Mouse (Mus musculus) forebrain, embryonic 11.5 days (tissue): ENCODE data around the gene Shpk. TPM values are rescaled to one million over a fixed set of nuclear protein-coding genes. Genes with fewer than 3 reads are reported as not detected.

Experiments
- ATAC-seq: fragments of 200-750 bp; cut with Nextera tagmentation; replicated peaks from 2 replicates; pipeline ENCODE4 v1.8.0; 2017; ENCODE audit warnings: moderate TSS enrichment; ENCODE audit not compliant: low FRiP score
- DNase-seq: peaks from one replicate; pipeline ENCODE4 v3.0.0-alpha.2; 2017; ENCODE audit warnings: low spot score
- H3K27ac ChIP-seq: fragments of 300-500 bp; sonication (generic); 2 replicates; pipeline ENCODE4 v1.5.1; 2014; ENCODE audit warnings: low read depth, low read length
- H3K27me3 ChIP-seq: fragments of 300-500 bp; sonication (generic); 2 replicates; pipeline ENCODE4 v1.6.1; 2014; ENCODE audit warnings: mild to moderate bottlenecking, low read length, mixed read lengths; ENCODE audit not compliant: control insufficient read depth, insufficient read depth
- H3K36me3 ChIP-seq: fragments of 300-500 bp; sonication (generic); 2 replicates; pipeline ENCODE4 v1.6.1; 2014; ENCODE audit warnings: mild to moderate bottlenecking, low read length, moderate library complexity, mixed read lengths; ENCODE audit not compliant: control insufficient read depth, insufficient read depth
- H3K4me1 ChIP-seq: fragments of 300-500 bp; sonication (generic); replicated peaks from 2 replicates; pipeline ENCODE4 v1.6.1; 2014; ENCODE audit warnings: low read length, mixed read lengths; ENCODE audit not compliant: control insufficient read depth, insufficient read depth
- H3K4me2 ChIP-seq: fragments of 300-500 bp; sonication (generic); 2 replicates; pipeline ENCODE4 v1.6.1; 2014; ENCODE audit warnings: low read depth, mild to moderate bottlenecking, low read length, moderate library complexity, mixed read lengths; ENCODE audit not compliant: severe bottlenecking
- H3K4me3 ChIP-seq: fragments of 300-500 bp; sonication (generic); 2 replicates; pipeline ENCODE4 v1.5.1; 2014; ENCODE audit warnings: low read depth, low read length
- H3K9ac ChIP-seq: fragments of 300-500 bp; sonication (generic); 2 replicates; pipeline ENCODE4 v1.6.1; 2014; ENCODE audit warnings: low read length
- H3K9me3 ChIP-seq: fragments of 300-500 bp; sonication (generic); 2 replicates; pipeline ENCODE4 v1.6.1; 2016; ENCODE audit warnings: low read length, mixed read lengths; ENCODE audit not compliant: control insufficient read depth
- WGBS: fragments of 180-500 bp; shearing (Covaris S2); extraction: QIAGEN DNeasy Blood & Tissue Kit; methylation state at CpG from one replicate; pipeline ENCODE4 v1.1.7; 2014; 5-methylcytosine and 5-hydroxymethylcytosine counted together
- polyA plus RNA-seq: library from polyadenylated mRNA; unstranded; fragments of >200 nt; fragmentation: Nextera tagmentation; extraction: Ambion mirVana; gene quantifications from 2 replicates; pipeline ENCODE4 v1.2.1, GENCODE M21; 2014

Shpk gene
- polyA plus RNA-seq, 1 experiment from 2014 or later, result 0.72 TPM

DNA sequence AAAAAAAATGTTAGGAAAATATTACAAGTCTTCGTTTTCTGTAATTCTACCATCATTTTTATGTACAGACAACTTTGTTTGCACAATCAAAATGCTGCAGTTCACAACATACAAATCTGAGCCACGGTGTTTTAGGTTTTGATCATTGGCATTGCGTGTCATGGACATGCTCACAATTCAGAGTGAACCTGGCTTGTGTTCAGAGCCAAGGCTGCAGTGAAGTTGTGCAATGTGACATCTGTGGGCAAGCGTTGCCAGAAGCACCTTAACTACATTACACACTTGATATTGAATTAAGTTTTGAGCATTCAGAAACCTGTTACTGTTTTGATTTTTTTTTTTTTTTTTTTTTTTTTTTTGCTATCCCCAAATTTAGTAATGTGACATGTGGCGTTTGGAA lies 30.8 kb downstream of the Shpk start:
- Histone ChIP-seq H3K4me2 (no peak overlapping the region), H3K9ac (no peak overlapping the region), H3K27me3 (no peaks in the 10 kb centered on the region), H3K27ac (no peak overlapping the region), H3K36me3 (no peaks in the 10 kb centered on the region), H3K9me3 (peaks cover 2% of the 10 kb centered on the region; the same call in 1 of the 2 replicates), H3K4me3 (no peak overlapping the region), H3K4me1 (no peaks in the 10 kb centered on the region)
- ATAC-seq (no peak), DNase-seq (no peak)
- WGBS, result 92% methylated on average over 5 of the region's 5 CpGs

DNA sequence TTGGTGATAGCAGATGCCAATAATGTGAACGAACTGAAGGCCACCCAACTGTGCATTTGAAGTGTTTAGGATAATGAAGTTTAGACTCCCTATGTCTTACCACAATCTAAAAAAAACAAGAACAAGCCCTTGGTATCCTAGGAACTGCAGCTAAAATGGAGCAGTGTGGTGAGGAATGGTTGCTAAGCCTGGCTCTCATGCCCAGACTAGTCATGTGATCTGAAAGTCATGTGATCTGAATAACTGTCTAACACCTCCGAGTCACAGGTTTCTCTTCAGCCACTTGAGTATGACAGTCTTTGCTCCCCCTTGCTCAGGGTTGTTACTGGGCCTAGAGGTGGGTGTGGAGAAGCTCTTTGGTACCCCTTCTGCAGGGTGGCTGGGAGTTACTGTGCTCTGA lies 33.3 kb downstream of the Shpk start:
- no peaks in the 10 kb centered on the region for H3K4me1 ChIP-seq
- peaks cover 2% of the 10 kb centered on the region; the same call in 1 of the 2 replicates for H3K9me3 ChIP-seq
- H3K9ac ChIP-seq, result no peak overlapping the region
- ATAC-seq, result no peak
- H3K4me2 ChIP-seq, result no peak overlapping the region
- H3K36me3 ChIP-seq, result no peaks in the 10 kb centered on the region
- H3K4me3 ChIP-seq, result no peak overlapping the region
- H3K27ac ChIP-seq, result no peak overlapping the region
- H3K27me3 ChIP-seq, result no peaks in the 10 kb centered on the region
- WGBS, result 70% methylated on average over 2 of the region's 2 CpGs
- DNase-seq, result no peak

- Histone ChIP-seq H3K36me3 (no peaks in the 10 kb centered on the region), H3K27ac (no peak within 1 kb of the TSS), H3K4me3 (no peak within 1 kb of the TSS), H3K4me2 (no peak within 1 kb of the TSS), H3K9ac (no peak within 1 kb of the TSS), H3K9me3 (peaks cover under 1% of the 10 kb centered on the region; the same call in 1 of the 2 replicates), H3K27me3 (no peaks in the 10 kb centered on the region), H3K4me1 (no peaks in the 10 kb centered on the region)
- ATAC-seq (no peak), DNase-seq (no peak)
- WGBS, result 94% methylated on average over 5 of the region's 5 CpGs
Measured at GRCm38 (mm10) chr11:73233992-73234391, 34.7 kb downstream of the Shpk start, which contains the start of gene Trpv1. TSS of gene Trpv1 (plus strand) at chr11:73234292.

- ATAC-seq, result no peak
- no peak overlapping the region for H3K9ac ChIP-seq
- no peaks in the 10 kb centered on the region for H3K9me3 ChIP-seq
- no peak overlapping the region for H3K4me3 ChIP-seq
- no peak overlapping the region for H3K4me2 ChIP-seq
- H3K4me1 ChIP-seq, result no peaks in the 10 kb centered on the region
- DNase-seq, result no peak
- 50% methylated on average over 5 of the region's 5 CpGs for WGBS
- H3K27ac ChIP-seq, result no peak overlapping the region
- no peaks in the 10 kb centered on the region for H3K27me3 ChIP-seq
- H3K36me3 ChIP-seq, result no peaks in the 10 kb centered on the region
Measured at GRCm38 (mm10) chr11:73235990-73236701, 36.9 kb downstream of the Shpk start.

DNA sequence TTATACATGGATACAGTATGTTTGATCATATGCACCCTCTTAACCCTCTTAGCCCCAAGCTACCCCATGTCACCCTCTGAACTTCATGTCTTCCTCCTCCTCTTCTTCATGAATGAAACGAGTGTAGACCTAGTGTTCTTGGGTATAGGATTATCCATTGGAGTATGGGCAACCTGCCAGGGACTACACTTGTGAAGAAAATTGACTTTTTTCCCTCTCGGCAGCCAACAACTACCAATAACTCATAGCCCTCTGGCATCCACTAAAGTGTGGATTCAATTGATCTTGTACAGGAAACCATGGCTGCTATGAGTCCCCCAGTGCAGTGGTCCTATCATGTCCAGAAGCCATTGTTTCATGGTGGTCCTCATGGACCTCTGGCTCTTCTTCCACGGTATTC lies 37.5 kb downstream of the Shpk start:
- no peaks in the 10 kb centered on the region for H3K4me1 ChIP-seq
- no peak for ATAC-seq

GRCm38 (mm10) chr11:73242199-73242598 lies 42.9 kb downstream of the Shpk start:
- no peak overlapping the region for H3K9ac ChIP-seq
- H3K36me3 ChIP-seq, result no peaks in the 10 kb centered on the region
- ATAC-seq (no peak), DNase-seq (no peak)
- H3K4me3 ChIP-seq, result no peak overlapping the region
- H3K4me1 ChIP-seq, result no peaks in the 10 kb centered on the region
- no peaks in the 10 kb centered on the region for H3K27me3 ChIP-seq
- H3K4me2 ChIP-seq, result no peak overlapping the region
- no peaks in the 10 kb centered on the region for H3K9me3 ChIP-seq
- WGBS, result 91% methylated on average over 6 of the region's 6 CpGs
- no peak overlapping the region for H3K27ac ChIP-seq

More for the DNA sequence above, 37.5 kb downstream of the Shpk start:
- Histone ChIP-seq H3K27me3 (no peaks in the 10 kb centered on the region), H3K4me2 (no peak overlapping the region), H3K36me3 (no peaks in the 10 kb centered on the region), H3K9ac (no peak overlapping the region), H3K4me3 (no peak overlapping the region), H3K9me3 (no peaks in the 10 kb centered on the region), H3K27ac (no peak overlapping the region)
- WGBS, result 72% methylated on average over 3 of the region's 3 CpGs
- no peak for DNase-seq

GRCm38 (mm10) chr11:73242777-73243176 lies 43.5 kb downstream of the Shpk start:
- ATAC-seq (no peak), DNase-seq (no peak)
- Histone ChIP-seq H3K27me3 (no peaks in the 10 kb centered on the region), H3K4me2 (no peak overlapping the region), H3K4me1 (no peaks in the 10 kb centered on the region), H3K36me3 (no peaks in the 10 kb centered on the region), H3K9ac (no peak overlapping the region), H3K9me3 (no peaks in the 10 kb centered on the region), H3K27ac (no peak overlapping the region), H3K4me3 (no peak overlapping the region)
- 90% methylated on average over 4 of the region's 4 CpGs for WGBS

DNA sequence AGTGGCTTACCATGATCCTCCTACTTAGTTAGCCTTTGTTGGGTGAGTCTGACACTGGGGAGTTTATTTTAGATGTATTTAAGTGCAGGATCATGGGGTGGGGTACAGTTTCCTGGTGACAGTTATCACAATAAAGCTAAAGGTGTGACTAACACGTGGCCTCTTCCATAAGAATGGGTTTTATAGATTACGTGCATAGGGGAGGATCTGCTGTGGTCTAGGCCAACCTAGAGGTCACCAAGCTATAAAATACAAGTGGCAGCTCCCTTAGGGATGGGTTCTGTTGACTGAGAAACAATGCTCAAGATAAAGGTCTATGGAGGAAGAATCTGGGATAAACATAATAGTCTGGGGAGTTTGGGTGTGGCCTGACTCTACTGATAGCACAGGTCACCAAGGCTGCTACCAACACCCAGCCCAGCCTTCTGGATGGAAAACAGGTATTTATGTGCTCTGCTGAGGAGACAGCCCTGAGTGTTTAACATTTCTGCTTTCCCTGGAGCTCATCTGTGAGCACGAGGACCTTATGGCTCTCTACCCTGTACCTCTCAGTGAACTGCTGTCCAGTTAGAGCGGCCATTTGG lies 58.2 kb downstream of the Shpk start:
- H3K27ac ChIP-seq, result no peak overlapping the region
- WGBS, result 85% methylated on average over 4 of the region's 4 CpGs
- no peak overlapping the region for H3K9ac ChIP-seq
- no peaks in the 10 kb centered on the region for H3K27me3 ChIP-seq
- no peak for DNase-seq
- no peaks in the 10 kb centered on the region for H3K4me1 ChIP-seq
- no peaks in the 10 kb centered on the region for H3K9me3 ChIP-seq
- no peak overlapping the region for H3K4me2 ChIP-seq
- no peaks in the 10 kb centered on the region for H3K36me3 ChIP-seq
- no peak overlapping the region for H3K4me3 ChIP-seq
- no peak for ATAC-seq

DNA sequence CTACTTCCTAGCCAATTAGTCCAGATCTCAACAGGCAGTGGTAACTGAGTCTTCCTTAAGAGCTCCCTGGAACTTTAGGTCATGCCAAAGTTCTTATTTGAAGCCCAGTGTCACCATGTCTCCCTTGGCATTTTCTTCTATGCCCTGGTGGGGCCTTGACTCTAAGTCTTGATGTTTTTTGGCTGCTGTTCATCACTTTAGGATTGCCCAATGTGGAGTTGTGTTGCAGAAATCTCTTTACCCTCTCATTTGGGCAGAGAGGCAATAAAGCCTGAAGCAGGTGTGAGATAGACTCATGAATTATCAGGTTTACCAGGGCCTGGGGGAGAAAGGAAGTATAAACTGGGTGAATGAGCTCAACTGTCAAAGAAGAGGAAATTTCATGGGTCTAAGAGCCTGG lies 59.4 kb downstream of the Shpk start:
- H3K27me3 ChIP-seq, result no peaks in the 10 kb centered on the region
- H3K36me3 ChIP-seq, result no peaks in the 10 kb centered on the region
- no peak for DNase-seq
- no peak overlapping the region for H3K9ac ChIP-seq
- no peak overlapping the region for H3K4me3 ChIP-seq
- no peaks in the 10 kb centered on the region for H3K9me3 ChIP-seq
- ATAC-seq, result no peak
- H3K27ac ChIP-seq, result no peak overlapping the region
- no peak overlapping the region for H3K4me2 ChIP-seq
- no peaks in the 10 kb centered on the region for H3K4me1 ChIP-seq
